Mouse (Mus musculus) embryo, embryonic 11 days (tissue): ENCODE results near the gene Zfand6.

Source experiments
- DNase-seq: peaks from one replicate; pipeline ENCODE4 v3.0.0-alpha.2; 2015

Zfand6 gene

GRCm38 (mm10) chr7:84590622-84591021 is 99.1 kb downstream of the Zfand6 start:
- DNase-seq, result no peak

- DNase-seq, result no peak
Observed at GRCm38 (mm10) chr7:84587101-84587783, 102.5 kb downstream of the Zfand6 start.

GRCm38 (mm10) chr7:84586360-84587100 is 103.2 kb downstream of the Zfand6 start:
- no peak for DNase-seq

GRCm38 (mm10) chr7:84585086-84585485 is 104.7 kb downstream of the Zfand6 start:
- DNase-seq, result no peak

GRCm38 (mm10) chr7:84579769-84580168 is 110.0 kb downstream of the Zfand6 start:
- DNase-seq, result no peak

- DNase-seq, result no peak
Observed at GRCm38 (mm10) chr7:84578841-84579240, 110.9 kb downstream of the Zfand6 start.

GRCm38 (mm10) chr7:84577034-84577433 is 112.7 kb downstream of the Zfand6 start:
- no peak for DNase-seq

- DNase-seq, result no peak
Observed at GRCm38 (mm10) chr7:84566200-84566599, 123.6 kb downstream of the Zfand6 start.

- no peak for DNase-seq
Observed at GRCm38 (mm10) chr7:84564236-84564635, 125.5 kb downstream of the Zfand6 start.
